Mouse (Mus musculus) splenic B cell, adult 2 months (primary cell): ENCODE data around the gene Ppp3ca.

Experiments
- DNase-seq: peaks from one replicate; pipeline ENCODE4 v3.0.0-alpha.2; 2011; ENCODE audit warnings: low read depth, low spot score
- H3K27me3 ChIP-seq: 2 replicates; pipeline ENCODE4 v1.6.1; 2012; ENCODE audit warnings: mild to moderate bottlenecking, low read length, moderate library complexity, mixed read lengths; ENCODE audit not compliant: control insufficient read depth, poor library complexity, insufficient read depth, severe bottlenecking
- H3K36me3 ChIP-seq: 2 replicates; pipeline ENCODE4 v1.6.1; 2012; ENCODE audit warnings: mild to moderate bottlenecking, low read length, moderate library complexity, mixed read lengths; ENCODE audit not compliant: control insufficient read depth, poor library complexity, insufficient read depth, severe bottlenecking

Gene Ppp3ca

GRCm38 (mm10) chr3:136702861-136703260 is 32.9 kb downstream of the Ppp3ca start:
- Histone ChIP-seq H3K27me3 (no peaks in the 10 kb centered on the region), H3K36me3 (no peaks in the 10 kb centered on the region; the same call in 1 of the 2 replicates)
- peak; percentile 45 for DNase-seq

GRCm38 (mm10) chr3:136704515-136705247 is 34.8 kb downstream of the Ppp3ca start:
- no peaks in the 10 kb centered on the region; the same call in 1 of the 2 replicates for H3K36me3 ChIP-seq
- DNase-seq: no peak
- H3K27me3 ChIP-seq: no peaks in the 10 kb centered on the region

- no peak for DNase-seq
- Histone ChIP-seq H3K36me3 (no peaks in the 10 kb centered on the region; the same call in 1 of the 2 replicates), H3K27me3 (no peaks in the 10 kb centered on the region)
These were observed 36.1 kb downstream of the Ppp3ca start for GRCm38 (mm10) chr3:136706048-136706447.

- Histone ChIP-seq H3K27me3 (no peaks in the 10 kb centered on the region), H3K36me3 (no peaks in the 10 kb centered on the region; the same call in 1 of the 2 replicates)
- DNase-seq: peak; percentile 67
These were observed 36.8 kb downstream of the Ppp3ca start for GRCm38 (mm10) chr3:136706771-136707170.

GRCm38 (mm10) chr3:136707222-136708019 is 37.5 kb downstream of the Ppp3ca start:
- no peaks in the 10 kb centered on the region; the same call in 1 of the 2 replicates for H3K36me3 ChIP-seq
- no peaks in the 10 kb centered on the region for H3K27me3 ChIP-seq
- DNase-seq: no peak

- Histone ChIP-seq H3K27me3 (no peaks in the 10 kb centered on the region), H3K36me3 (no peaks in the 10 kb centered on the region; the same call in 1 of the 2 replicates)
- peak; percentile 41 for DNase-seq
These were observed 38.3 kb downstream of the Ppp3ca start for GRCm38 (mm10) chr3:136708230-136708629.

- H3K27me3 ChIP-seq: no peaks in the 10 kb centered on the region
- no peaks in the 10 kb centered on the region for H3K36me3 ChIP-seq
- DNase-seq: no peak
These were observed 40.5 kb downstream of the Ppp3ca start for GRCm38 (mm10) chr3:136710310-136710906.

- Histone ChIP-seq H3K36me3 (no peaks in the 10 kb centered on the region; the same call in 1 of the 2 replicates), H3K27me3 (no peaks in the 10 kb centered on the region)
- no peak for DNase-seq
These were observed 44.5 kb downstream of the Ppp3ca start for GRCm38 (mm10) chr3:136714307-136715039.

GRCm38 (mm10) chr3:136716247-136716646 is 46.3 kb downstream of the Ppp3ca start:
- Histone ChIP-seq H3K36me3 (peaks cover 2% of the 10 kb centered on the region; the same call in 1 of the 2 replicates), H3K27me3 (no peaks in the 10 kb centered on the region)
- no peak for DNase-seq

- H3K27me3 ChIP-seq: no peaks in the 10 kb centered on the region
- no peak for DNase-seq
- peaks cover 2% of the 10 kb centered on the region; the same call in 1 of the 2 replicates for H3K36me3 ChIP-seq
These were observed 48.5 kb downstream of the Ppp3ca start for GRCm38 (mm10) chr3:136718412-136718811.

- Histone ChIP-seq H3K27me3 (no peaks in the 10 kb centered on the region), H3K36me3 (peaks cover 2% of the 10 kb centered on the region; the same call in 1 of the 2 replicates)
- DNase-seq: no peak
These were observed 51.3 kb downstream of the Ppp3ca start for GRCm38 (mm10) chr3:136721241-136721640.

GRCm38 (mm10) chr3:136721804-136722427 is 52.0 kb downstream of the Ppp3ca start:
- Histone ChIP-seq H3K27me3 (no peaks in the 10 kb centered on the region), H3K36me3 (0 out of 2 replicates have a peak, but pooled peaks cover 2% of the 10 kb centered on the region)
- no peak for DNase-seq

- H3K27me3 ChIP-seq: no peaks in the 10 kb centered on the region
- 0 out of 2 replicates have a peak, but pooled peaks cover 2% of the 10 kb centered on the region for H3K36me3 ChIP-seq
- no peak for DNase-seq
These were observed 52.6 kb downstream of the Ppp3ca start for GRCm38 (mm10) chr3:136722493-136722892.
